Mouse (Mus musculus): ENCODE measurements around the gene Tmem138.

DNA sequence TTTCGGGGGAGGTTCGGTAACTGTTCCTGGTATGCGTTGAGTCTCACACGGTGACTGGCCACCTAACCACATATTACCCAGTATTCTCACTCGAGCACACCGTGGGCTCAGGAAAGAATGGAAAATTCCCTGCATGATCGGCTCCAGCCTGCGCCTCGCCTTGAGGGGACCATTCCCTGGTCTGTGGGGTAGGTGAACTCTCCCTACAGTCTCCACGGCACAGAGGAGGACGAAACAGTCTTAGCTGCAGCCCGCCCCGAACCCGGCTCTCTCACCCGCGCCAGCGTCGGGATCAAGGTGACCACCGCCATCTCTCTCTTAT lies 52.4 kb downstream of the Tmem138 start:
- TF ChIP-seq CTCF (IDR thresholded peaks at IDR 0.05; ENCODE audit: low read depth) (no peak), EP300 (IDR thresholded peaks at IDR 0.05; ENCODE audit: low read depth) (no peak)

Data from liver, embryonic 14.5 days (tissue).